Mouse (Mus musculus) neural tube, embryonic 12.5 days (tissue): ENCODE data around the gene Ica1l. TPM values are rescaled to one million over a fixed set of nuclear protein-coding genes. Genes with fewer than 3 reads are reported as not detected.
"Not testable (repeated sequence)": the region's sequence is repeated elsewhere in the genome, so short reads cannot be mapped to it uniquely, and the experiment has no call there.

ENCODE experiments used
- ATAC-seq: fragments of 200-750 bp; cut with Nextera tagmentation; 2 replicates; pipeline ENCODE4 v1.8.0; 2017; ENCODE audit warnings: low read depth, mild to moderate bottlenecking, moderate TSS enrichment, moderate library complexity; ENCODE audit not compliant: low FRiP score
- H3K27ac ChIP-seq: fragments of 300-500 bp; sonication (generic); 2 replicates; pipeline ENCODE4 v1.5.1; 2016
- H3K27me3 ChIP-seq: fragments of 300-500 bp; sonication (generic); replicated peaks from 2 replicates; pipeline ENCODE4 v1.6.1; 2016; ENCODE audit warnings: mild to moderate bottlenecking
- H3K36me3 ChIP-seq: fragments of 300-500 bp; sonication (generic); 2 replicates; pipeline ENCODE4 v1.6.1; 2016; ENCODE audit warnings: mild to moderate bottlenecking
- H3K4me1 ChIP-seq: fragments of 300-500 bp; sonication (generic); 2 replicates; pipeline ENCODE4 v1.6.1; 2016
- H3K4me2 ChIP-seq: fragments of 300-500 bp; sonication (generic); replicated peaks from 2 replicates; pipeline ENCODE4 v1.6.1; 2016; ENCODE audit warnings: mild to moderate bottlenecking
- H3K4me3 ChIP-seq: fragments of 300-500 bp; sonication (generic); 2 replicates; pipeline ENCODE4 v1.5.1; 2016
- H3K9ac ChIP-seq: fragments of 300-500 bp; sonication (generic); 2 replicates; pipeline ENCODE4 v1.6.1; 2016; ENCODE audit warnings: mild to moderate bottlenecking
- H3K9me3 ChIP-seq: fragments of 300-500 bp; sonication (generic); 2 replicates; pipeline ENCODE4 v1.6.1; 2016; ENCODE audit warnings: mild to moderate bottlenecking
- WGBS: fragments of 180-500 bp; shearing (Covaris S2); methylation state at CpG from one replicate; pipeline ENCODE4 v1.1.7; 2016; 5-methylcytosine and 5-hydroxymethylcytosine counted together
- polyA plus RNA-seq: library from polyadenylated mRNA; unstranded; fragments of >200 nt; fragmentation: Nextera tagmentation; extraction: Ambion mirVana; gene quantifications from 2 replicates; pipeline ENCODE4 v1.2.1, GENCODE M21; 2016

Ica1l gene
- 14.0 and 15.9 TPM in 2 replicates for polyA plus RNA-seq

DNA sequence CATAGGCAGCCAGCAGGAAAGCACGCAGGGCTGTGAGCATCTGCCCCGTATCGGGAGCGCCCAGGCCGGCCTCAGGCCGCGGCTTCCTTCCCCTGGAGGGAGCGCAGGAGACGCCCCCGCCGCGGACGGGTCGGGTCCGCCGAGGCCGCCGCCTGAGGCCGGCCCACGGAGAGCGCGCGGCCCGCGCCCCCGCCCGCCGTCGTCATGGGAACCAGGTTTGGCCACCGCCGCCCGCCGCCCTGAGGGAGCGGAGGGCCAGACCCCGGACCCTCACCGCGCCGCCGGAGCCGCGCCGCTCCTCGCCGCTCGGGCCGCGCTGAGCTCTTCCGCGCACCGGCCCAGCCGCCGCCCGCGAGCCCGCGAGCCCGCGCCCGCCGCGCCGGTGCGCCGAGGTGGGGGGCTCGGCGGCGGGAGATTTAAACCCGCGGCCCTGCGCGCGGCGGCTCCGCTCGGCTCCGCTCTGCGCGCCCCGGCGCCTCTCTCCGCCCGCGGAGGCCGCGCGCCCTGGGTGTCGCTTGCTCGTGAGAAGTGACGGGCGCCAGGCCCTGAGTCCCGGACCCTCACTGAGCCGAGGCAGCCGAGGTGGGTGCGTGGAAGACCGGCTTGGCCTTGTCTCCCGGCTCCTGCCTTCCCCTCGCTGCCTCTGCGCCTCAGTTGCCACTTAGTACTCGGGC lies at the start of gene Ica1l:
Gene Ica1l, minus strand, starts transcription at position 389 of the 674 bp plus-strand sequence.
- peak within 1 kb of the TSS; percentile 80 for H3K9ac ChIP-seq
- peak within 1 kb of the TSS; percentile 76 for H3K4me3 ChIP-seq
- H3K4me1 ChIP-seq = no peaks in the 10 kb centered on the region
- no peaks in the 10 kb centered on the region for H3K36me3 ChIP-seq
- peak within 1 kb of the TSS; percentile 86 for H3K4me2 ChIP-seq
- WGBS = under 1% methylated on average over 98 of the region's 99 CpGs
- no peaks in the 10 kb centered on the region for H3K9me3 ChIP-seq
- H3K27ac ChIP-seq = peak within 1 kb of the TSS; percentile 46; the same call in 1 of the 2 replicates
- peaks cover 11% of the 10 kb centered on the region for H3K27me3 ChIP-seq
- ATAC-seq = peak; percentile 92

DNA sequence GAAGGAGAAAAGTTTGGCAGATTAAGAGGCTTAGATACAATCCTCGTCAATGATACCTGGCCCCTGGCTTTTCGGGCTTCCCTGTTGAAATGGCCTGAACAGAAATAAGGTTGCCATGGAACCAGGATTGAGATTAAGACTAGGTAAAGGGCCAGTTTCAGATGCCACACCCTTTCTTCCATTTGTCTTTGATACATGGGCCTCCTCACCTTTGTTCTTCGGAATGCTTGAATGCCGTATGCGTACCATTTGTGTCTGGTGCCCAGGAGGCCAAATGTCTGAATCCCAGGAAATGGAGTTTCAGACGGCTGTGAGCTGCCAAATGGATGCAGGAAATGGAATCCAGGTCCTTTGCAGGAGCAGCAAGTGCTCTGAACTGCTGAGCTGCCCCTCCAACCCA lies 33.4 kb upstream of the Ica1l start:
- Histone ChIP-seq H3K9me3 (no peaks in the 10 kb centered on the region), H3K4me3 (no peak overlapping the region), H3K36me3 (peaks cover 25% of the 10 kb centered on the region), H3K27ac (no peak overlapping the region), H3K4me1 (no peaks in the 10 kb centered on the region), H3K9ac (no peak overlapping the region), H3K4me2 (no peak overlapping the region), H3K27me3 (no peaks in the 10 kb centered on the region)
- WGBS = 86% methylated on average over 6 of the region's 6 CpGs
- ATAC-seq = no peak

DNA sequence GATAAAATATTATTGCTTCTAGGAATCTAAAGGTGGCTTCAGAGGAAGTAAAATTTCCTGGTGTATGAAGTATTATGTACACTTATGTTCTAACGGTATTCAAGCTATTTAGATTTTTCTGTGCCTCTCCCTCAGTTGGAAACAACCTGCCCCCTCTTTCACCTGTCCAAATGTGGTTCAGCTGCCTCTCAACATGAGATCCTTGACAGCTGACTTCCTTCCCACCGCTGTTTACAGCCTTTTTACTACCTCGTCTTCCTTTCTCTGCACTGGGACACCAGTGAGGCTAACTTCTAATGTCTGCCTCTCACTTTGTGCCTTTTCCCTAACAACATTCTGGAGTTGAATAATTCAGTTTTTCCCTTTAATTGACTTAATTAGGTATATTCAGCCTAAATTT lies 32.6 kb upstream of the Ica1l start:
- Histone ChIP-seq H3K27ac (no peak overlapping the region), H3K27me3 (no peaks in the 10 kb centered on the region), H3K4me2 (no peak overlapping the region), H3K4me1 (no peaks in the 10 kb centered on the region), H3K9ac (no peak overlapping the region), H3K36me3 (peaks cover 22% of the 10 kb centered on the region), H3K9me3 (no peaks in the 10 kb centered on the region), H3K4me3 (no peak overlapping the region)
- 59% methylated on average over 3 of the region's 3 CpGs for WGBS
- ATAC-seq = no peak

DNA sequence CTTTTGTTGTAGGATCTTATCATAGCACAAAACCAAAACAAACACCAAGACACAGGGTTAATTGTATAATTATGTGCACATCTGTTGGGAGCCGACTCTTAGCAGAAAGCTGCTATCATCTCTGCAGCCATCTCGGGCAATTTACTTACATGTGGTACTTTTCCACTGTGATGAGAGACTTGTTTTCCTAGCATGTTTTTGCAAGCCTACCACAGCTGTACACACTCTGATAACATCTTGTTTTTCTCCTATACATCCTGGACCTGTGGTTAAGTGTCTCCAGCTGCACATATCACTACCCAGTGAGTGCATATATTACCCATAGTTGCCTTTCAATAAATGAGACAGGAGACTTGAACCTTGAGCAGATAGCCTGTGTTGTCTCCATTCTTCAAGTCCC lies 32.0 kb upstream of the Ica1l start:
- Histone ChIP-seq H3K9me3 (no peaks in the 10 kb centered on the region), H3K9ac (no peak overlapping the region), H3K27ac (no peak overlapping the region), H3K4me3 (no peak overlapping the region), H3K36me3 (peaks cover 22% of the 10 kb centered on the region), H3K27me3 (no peaks in the 10 kb centered on the region), H3K4me1 (no peaks in the 10 kb centered on the region), H3K4me2 (no peak overlapping the region)
- 81% methylated on average over 2 of the region's 2 CpGs for WGBS
- no peak for ATAC-seq

DNA sequence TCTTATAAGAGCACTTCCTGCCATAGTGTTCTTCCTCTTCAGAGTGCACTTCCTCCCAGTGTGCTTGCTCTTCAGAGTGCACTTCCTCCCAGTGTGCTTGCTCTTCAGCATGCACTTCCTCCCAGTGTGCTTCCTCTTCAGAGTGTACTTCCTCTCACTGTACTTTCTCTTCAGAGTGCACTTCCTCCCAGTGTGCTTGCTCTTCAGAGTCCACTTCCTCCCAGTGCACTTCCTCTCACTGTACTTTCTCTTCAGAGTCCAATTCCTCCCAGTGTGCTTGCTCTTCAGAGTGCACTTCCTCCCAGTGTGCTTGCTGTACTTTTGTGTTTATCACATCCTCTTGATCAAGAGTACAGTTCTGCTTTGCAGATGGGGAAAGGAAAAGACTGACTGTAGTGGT lies 27.7 kb upstream of the Ica1l start:
- H3K9ac ChIP-seq, H3K4me2 ChIP-seq, H3K27me3 ChIP-seq, H3K9me3 ChIP-seq, H3K4me3 ChIP-seq, ATAC-seq, H3K27ac ChIP-seq, H3K36me3 ChIP-seq, H3K4me1 ChIP-seq: not testable (repeated sequence)

DNA sequence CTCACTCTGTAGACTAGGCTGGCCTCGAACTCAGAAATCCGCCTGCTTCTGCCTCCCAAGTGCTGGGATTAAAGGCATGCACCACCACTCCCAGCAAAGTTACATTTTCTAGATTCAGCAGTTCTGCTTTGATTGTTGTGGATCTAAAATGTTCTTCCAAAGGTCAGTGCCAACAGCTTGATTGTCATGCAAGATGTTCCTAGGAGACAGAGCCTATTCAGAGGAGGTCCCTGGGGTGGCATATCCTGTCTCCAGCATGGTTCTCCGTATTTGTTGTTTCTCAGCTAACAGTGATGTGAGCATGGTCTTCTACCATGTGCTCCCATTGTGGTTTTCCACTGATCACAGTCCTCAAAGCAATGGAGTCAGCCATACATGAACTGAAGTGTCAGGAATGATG lies 13.3 kb upstream of the Ica1l start:
- H3K4me2 ChIP-seq = no peak overlapping the region
- no peak overlapping the region for H3K9ac ChIP-seq
- no peaks in the 10 kb centered on the region for H3K4me1 ChIP-seq
- no peak for ATAC-seq
- no peaks in the 10 kb centered on the region for H3K36me3 ChIP-seq
- no peak overlapping the region for H3K27ac ChIP-seq
- WGBS = 84% methylated on average over 3 of the region's 3 CpGs
- H3K27me3 ChIP-seq = no peaks in the 10 kb centered on the region
- H3K4me3 ChIP-seq = no peak overlapping the region
- no peaks in the 10 kb centered on the region for H3K9me3 ChIP-seq

DNA sequence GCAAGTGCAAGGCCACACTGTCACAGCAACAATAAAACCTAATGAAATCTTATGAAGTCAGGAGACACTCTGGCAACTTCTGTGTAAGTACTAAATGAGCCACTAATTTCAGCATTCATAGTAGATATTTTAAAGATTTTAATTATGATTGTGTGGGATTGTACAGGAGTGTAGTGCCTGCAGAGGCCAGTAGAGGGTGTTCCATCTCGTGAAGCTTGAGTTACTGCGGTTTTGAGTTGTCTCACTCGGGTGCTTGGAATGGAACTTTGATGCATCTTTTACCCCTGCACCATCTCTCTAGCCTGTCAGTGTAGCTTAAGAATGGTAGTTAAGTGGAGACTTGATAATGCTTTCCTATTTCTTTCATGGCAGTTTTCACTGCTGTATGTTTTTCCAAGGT lies 11.7 kb upstream of the Ica1l start:
- no peak for ATAC-seq
- Histone ChIP-seq H3K27me3 (no peaks in the 10 kb centered on the region), H3K9ac (no peak overlapping the region), H3K9me3 (no peaks in the 10 kb centered on the region), H3K4me2 (no peak overlapping the region), H3K27ac (no peak overlapping the region), H3K36me3 (no peaks in the 10 kb centered on the region), H3K4me1 (no peaks in the 10 kb centered on the region), H3K4me3 (no peak overlapping the region)
- WGBS = 31% methylated on average over 3 of the region's 3 CpGs

DNA sequence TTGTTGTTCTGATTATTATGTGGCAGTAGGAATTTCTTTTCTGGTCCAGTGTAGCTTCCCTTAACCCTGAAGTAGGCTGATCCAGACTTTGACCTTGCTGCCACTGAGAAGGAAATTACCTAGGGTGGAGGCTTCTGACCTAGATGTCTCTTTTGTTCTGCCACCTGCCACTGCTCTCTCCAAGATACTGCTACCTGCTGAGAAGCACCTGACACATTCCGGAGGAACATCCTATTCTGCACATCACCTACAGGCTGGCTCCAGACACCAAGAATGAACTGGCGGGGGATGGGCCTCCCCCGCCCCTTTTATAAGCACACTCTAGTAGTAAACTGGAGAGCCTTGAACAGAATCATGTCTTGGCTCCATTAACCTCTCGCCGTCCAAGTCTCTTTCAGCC lies 4.5 kb upstream of the Ica1l start:
- H3K36me3 ChIP-seq, H3K4me2 ChIP-seq, H3K4me1 ChIP-seq, H3K4me3 ChIP-seq, ATAC-seq, H3K9me3 ChIP-seq, H3K27me3 ChIP-seq, H3K27ac ChIP-seq, H3K9ac ChIP-seq: not testable (repeated sequence)
- WGBS = 94% methylated on average over 5 of the region's 5 CpGs

DNA sequence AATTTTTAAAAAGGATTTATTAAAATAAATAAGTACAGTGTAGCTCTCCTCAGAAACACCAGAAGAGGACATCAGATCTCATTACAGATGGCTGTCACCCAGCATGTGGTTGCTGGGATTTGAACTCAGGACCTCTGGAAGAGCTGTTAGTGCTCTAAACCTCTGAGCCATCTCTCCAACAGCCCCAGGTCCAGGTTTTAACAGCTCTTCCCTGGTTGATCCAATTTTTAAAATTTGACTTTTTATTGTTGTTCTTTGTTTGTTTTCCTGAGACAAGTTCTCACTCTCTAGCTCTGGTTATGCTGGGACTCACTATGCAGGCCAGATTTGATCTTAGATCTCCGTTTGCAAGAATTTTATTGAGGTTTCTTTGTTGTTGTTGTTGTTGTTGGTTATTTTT lies 1.6 kb upstream of the Ica1l start:
- Histone ChIP-seq H3K36me3 (no peaks in the 10 kb centered on the region), H3K27ac (no peak overlapping the region), H3K27me3 (peaks cover 11% of the 10 kb centered on the region), H3K4me2 (no peak overlapping the region), H3K9me3 (no peaks in the 10 kb centered on the region), H3K9ac (no peak overlapping the region), H3K4me3 (no peak overlapping the region), H3K4me1 (no peaks in the 10 kb centered on the region)
- no peak for ATAC-seq
- WGBS = 94% methylated on average over 1 of the region's 1 CpGs

DNA sequence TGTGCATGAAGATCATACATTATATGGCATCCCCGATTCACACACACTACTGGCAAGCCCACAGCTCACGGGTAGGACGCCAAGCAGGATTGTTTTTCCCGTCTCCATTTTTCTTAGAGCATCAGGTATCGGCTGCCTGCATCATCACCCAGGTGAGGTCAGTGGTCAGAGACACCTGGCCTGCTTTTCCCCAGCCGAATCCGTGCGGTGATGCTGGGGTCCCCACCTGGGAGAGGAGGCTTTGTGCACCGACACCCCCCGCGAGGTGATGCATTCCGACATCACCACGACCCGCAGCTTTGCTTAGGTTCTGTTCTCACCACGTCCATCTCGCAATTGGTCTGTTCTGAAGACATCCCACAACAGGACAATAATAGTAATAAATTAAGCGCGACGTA lies 587 bp downstream of the Ica1l start:
- no peak; the same call in 1 of the 2 replicates for ATAC-seq
- Histone ChIP-seq H3K27me3 (peaks cover 11% of the 10 kb centered on the region), H3K4me2 (peak overlapping the region; percentile 86), H3K27ac (no peak overlapping the region), H3K4me1 (no peaks in the 10 kb centered on the region), H3K9me3 (no peaks in the 10 kb centered on the region), H3K36me3 (no peaks in the 10 kb centered on the region), H3K9ac (peak overlapping the region; percentile 80), H3K4me3 (peak overlapping the region; percentile 76)
- 2% methylated on average over 19 of the region's 19 CpGs for WGBS

DNA sequence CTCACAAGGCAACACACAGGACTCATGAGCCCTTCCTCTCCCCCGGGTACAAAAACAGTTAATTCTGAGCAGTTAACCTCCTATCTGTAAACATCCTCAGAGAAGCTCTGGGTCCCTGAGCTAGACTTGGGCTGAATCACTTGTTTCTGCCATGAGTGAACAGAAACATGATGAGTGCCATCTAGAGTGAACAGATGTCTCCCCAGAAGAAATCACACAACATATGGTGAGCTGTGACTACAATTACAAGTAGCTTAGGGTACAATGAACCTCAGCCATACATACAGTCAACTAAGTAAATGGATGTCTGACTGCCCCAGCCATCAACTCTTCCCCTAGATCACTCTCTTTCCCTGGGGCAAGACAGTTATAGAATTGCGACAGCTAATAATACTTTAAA lies 7.9 kb downstream of the Ica1l start:
- Histone ChIP-seq H3K27me3 (no peaks in the 10 kb centered on the region), H3K4me3 (no peak overlapping the region), H3K9ac (no peak overlapping the region), H3K9me3 (no peaks in the 10 kb centered on the region), H3K4me2 (no peak overlapping the region), H3K4me1 (no peaks in the 10 kb centered on the region), H3K36me3 (no peaks in the 10 kb centered on the region), H3K27ac (no peak overlapping the region)
- ATAC-seq = no peak
- WGBS = 83% methylated on average over 2 of the region's 2 CpGs

DNA sequence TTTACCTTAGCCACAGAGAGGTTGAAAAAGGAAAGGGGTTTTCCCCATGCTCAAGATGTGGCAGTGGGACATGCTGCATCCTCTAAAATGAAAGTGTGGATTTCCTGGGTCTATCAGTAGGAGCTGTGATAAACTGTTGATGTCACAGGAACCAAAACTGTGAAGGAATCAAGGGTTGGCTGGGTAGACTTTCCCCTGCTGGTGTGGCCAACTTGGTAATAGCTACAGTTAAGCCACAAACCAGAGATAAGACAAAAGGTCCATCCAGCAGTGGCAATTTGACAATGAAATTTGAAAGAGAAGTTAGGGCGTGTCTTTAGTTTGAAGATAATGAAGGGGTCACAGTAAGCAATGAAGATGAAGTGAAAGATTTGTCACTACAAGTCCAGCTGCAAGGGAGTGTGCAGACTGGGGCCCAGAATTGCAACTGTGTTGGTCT lies 25.9 kb downstream of the Ica1l start:
- no peak overlapping the region for H3K9ac ChIP-seq
- no peaks in the 10 kb centered on the region for H3K4me1 ChIP-seq
- no peaks in the 10 kb centered on the region for H3K36me3 ChIP-seq
- no peak overlapping the region for H3K4me3 ChIP-seq
- no peak overlapping the region for H3K4me2 ChIP-seq
- no peaks in the 10 kb centered on the region for H3K9me3 ChIP-seq
- no peaks in the 10 kb centered on the region for H3K27me3 ChIP-seq
- no peak overlapping the region for H3K27ac ChIP-seq
- ATAC-seq = no peak
- 83% methylated on average over 1 of the region's 1 CpGs for WGBS

DNA sequence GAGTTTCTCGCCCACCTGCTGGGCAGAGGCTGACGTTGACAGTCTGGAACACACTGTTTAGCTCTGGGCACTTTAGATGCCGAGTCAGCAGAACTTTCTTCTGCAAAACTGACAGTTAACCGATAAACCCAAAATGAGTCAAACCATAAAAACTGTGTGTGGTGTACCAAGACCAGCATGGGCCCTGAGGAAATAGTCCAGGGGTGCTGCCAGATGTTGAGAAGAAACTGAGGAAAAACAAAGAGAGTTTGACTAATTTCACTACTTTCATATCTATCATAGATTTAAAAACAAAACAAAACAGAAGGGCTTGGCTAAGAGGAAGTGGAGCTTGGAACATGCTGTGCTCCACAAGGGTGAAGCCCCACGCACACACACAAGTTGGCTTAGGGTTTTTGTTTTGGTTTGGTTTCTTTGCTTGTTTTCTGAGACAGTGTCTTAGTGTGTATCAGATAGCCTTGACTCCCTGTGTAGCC lies 26.8 kb downstream of the Ica1l start:
- 69% methylated on average over 5 of the region's 5 CpGs for WGBS
- H3K36me3 ChIP-seq = no peaks in the 10 kb centered on the region
- H3K4me1 ChIP-seq = no peaks in the 10 kb centered on the region
- H3K4me2 ChIP-seq = no peak overlapping the region
- no peak for ATAC-seq
- no peak overlapping the region for H3K9ac ChIP-seq
- H3K9me3 ChIP-seq = no peaks in the 10 kb centered on the region
- H3K27me3 ChIP-seq = no peaks in the 10 kb centered on the region
- H3K4me3 ChIP-seq = no peak overlapping the region
- no peak overlapping the region for H3K27ac ChIP-seq
